Mouse (Mus musculus) spleen, adult 2 months (tissue): Measurements from ENCODE around the gene Ccdc134.

ENCODE experiments used
- CTCF ChIP-seq: fragments of 200-500 bp; IDR thresholded peaks from 2 replicates; pipeline ENCODE4 v1.5.1; 2011; ENCODE audit warnings: mild to moderate bottlenecking, inconsistent platforms; ENCODE audit not compliant: insufficient read depth, insufficient read length, insufficient replicate concordance; ENCODE audit errors: extremely low read depth
- POLR2A ChIP-seq: fragments of 200-500 bp; IDR thresholded peaks from 2 replicates; pipeline ENCODE4 v1.6.1; 2011; ENCODE audit warnings: low read depth, low read length, inconsistent platforms

- TF ChIP-seq CTCF (peak; percentile 31; the same call in 1 of the 2 replicates), POLR2A (no peak)
These were observed 12.6 kb downstream of the Ccdc134 start for GRCm38 (mm10) chr15:82140355-82140754.
